Mouse (Mus musculus) heart, postnatal 14 days (tissue): ENCODE measurements around the gene Sec23ip. TPM values are rescaled to one million over a fixed set of nuclear protein-coding genes. Genes with fewer than 3 reads are reported as not detected.
A peak's percentile ranks its signal among the peaks of the same experiment; 100 is the strongest.

Source experiments
- DNase-seq, 2 experiments: peaks; one replicate each; pipeline ENCODE4 v3.0.0; 2021 to 2022
- intact Hi-C: fragments of 180-260 bp; cut with DNase I; formaldehyde crosslinking; loops from one replicate; pipeline ENCODE4 v1.15.1; 2025
- microRNA-seq, 2 experiments: library from miRNA; unstranded; fragments of <30 nt; microRNA quantifications; one replicate each; pipeline ENCODE4 v1.2.0; 2021 to 2022
- total RNA-seq, 2 experiments: library from RNA; stranded (reverse); gene quantifications; 2 replicates each; pipeline ENCODE4 v1.2.3; 2021

The Sec23ip gene
- total RNA-seq, 2 experiments from 2014 or later = 27.7 to 31.6 TPM

DNA sequence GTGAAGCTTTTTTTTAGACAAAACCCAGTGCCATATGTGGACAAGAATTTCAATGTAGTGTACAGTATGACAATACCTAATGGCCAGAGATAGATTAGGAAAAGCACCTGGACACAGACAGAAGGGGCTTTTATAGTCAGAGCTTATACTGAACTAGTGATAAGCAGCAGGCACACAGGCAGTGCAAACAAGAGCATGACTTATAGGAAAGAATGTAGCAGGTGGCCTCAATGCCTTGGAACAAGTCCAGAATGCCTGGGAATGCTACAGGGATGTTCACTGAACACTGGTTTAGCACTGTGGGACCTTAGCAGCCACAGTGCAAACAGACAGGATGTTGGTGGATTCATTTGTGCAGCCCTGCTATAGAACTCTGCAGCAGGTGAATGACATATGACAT is 22.0 kb downstream of the Sec23ip start:
- no peak for DNase-seq
- intact Hi-C loops = no loop called here

DNA sequence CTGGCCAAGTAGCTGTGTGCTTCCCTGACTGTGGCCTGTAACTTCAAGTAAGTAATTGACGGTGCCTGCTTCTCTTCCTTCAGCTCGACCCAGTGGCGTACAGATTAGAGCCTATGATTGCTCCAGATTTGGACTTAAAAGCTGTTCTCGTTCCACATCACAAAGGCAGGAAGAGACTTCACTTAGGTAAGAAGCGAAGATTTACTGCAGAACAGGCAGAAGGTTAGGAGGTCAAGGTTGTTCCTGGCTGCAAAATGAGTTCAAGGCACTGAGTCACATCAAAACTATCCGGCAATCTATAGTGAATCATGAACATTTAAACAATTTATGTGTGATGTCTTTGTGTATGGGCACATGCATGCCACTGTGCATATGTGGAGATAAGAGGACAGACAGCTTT is 32.5 kb downstream of the Sec23ip start:
- intact Hi-C loops = no loop called here
- no peak for DNase-seq

DNA sequence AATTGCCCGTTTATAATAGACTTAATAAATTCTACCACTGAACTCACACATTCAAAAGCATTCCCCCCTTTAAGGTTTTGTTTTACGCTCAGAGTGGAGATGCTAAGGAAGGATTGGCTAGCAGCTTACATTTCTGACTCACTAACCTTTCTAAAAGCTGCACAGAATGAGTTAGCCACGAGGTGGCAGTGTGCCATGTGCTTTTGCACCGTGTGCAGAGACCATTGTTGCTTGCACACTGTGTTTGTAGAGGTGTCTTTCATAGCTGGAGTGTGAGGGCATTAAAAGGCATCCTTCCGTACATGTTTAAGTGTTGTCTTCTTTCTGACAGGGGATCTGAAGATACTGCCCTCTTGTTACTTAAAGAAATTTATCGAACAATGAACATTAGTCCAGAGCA is 34.6 kb downstream of the Sec23ip start:
- intact Hi-C loops = no loop called here
- DNase-seq = peak; percentile 35 to 54

DNA sequence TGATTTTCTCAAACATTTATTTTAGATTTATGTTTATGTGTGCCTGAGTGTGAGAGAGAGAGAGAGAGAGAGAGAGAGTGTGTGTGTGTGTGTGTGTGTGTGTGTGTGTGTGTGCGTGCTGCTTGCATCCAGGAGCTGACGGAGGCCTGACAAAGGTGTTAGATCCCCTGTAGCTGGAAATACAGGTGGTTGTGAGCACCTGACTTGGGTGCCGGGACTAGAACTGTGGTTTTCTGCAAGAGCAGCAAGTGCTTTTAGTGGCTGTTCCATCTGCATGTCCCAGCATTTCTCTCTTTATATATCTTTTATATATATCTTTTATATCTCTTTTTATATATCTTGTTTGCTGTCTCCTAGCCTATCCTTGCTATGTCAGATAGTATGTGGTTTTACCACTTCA is 37.1 kb downstream of the Sec23ip start:
- intact Hi-C loops = no loop called here
- no peak for DNase-seq

DNA sequence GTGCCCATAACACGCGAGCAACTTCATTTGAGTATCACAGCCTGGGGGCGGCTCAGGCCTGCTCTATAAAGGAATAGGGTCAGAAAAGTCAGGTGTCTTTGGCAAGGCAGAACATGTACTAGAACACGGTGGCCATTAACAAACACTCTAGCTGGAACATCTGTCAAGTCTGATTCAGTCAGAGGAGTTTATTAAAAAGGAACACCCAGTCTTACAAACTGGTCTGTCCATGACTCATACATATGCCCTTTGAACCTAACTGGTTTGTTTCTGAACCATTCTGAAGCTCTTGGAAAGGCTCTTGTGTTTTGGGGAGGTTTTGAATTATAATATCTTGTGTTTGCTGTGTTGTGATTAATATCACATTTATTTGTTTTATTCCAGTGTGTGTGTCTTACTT is 45.3 kb downstream of the Sec23ip start:
- intact Hi-C loops = no loop called here
- no peak for DNase-seq

DNA sequence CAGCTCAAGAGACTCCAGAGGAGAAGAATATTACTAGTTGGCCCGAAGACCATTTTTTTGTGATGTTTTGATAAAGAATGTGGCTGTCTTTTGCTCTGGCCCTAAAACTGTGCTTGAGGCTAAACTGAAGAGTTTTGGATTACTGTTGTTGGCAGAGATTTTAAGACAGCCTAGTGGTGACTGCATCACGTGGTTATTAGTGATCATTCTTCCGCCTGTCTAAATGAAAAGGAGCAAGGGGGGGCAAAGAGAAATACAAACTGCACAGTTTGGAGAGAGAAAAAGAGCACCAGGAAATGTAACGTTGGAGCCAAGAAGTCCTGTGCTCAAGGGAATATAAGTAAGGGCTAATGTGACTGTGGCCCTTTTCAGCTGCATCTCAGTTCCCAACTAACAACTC is 48.7 kb downstream of the Sec23ip start:
- intact Hi-C loops = no loop called here
- no peak for DNase-seq

DNA sequence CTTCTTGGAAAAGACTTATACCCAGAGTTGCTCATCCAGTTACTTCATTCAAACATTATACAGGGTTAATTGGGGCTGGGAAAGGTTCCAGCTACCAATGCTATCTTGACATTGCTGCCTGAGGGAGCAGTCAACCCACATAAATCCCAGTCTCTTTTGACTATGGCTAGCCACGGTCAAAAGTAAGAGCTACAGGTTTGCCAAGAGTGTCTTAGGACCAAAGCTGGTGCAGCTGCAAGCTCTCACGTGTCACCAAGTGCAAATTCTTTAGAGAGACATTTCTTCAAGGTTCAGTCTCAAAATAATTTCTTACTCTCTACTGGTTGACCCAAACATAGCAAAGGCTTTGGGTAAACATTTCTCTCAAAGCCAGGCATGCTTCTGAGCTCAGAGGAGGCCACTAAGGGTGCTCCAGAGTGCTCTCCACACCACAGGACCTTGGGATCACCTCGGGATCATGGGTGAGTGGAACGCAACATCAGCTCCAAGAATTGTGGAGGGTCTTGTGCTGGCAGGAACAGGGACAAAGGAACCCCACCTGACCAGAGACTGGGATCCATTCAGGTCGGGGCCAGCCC is 80.3 kb downstream of the Sec23ip start:
- no peak for DNase-seq
- intact Hi-C loops = no loop called here

DNA sequence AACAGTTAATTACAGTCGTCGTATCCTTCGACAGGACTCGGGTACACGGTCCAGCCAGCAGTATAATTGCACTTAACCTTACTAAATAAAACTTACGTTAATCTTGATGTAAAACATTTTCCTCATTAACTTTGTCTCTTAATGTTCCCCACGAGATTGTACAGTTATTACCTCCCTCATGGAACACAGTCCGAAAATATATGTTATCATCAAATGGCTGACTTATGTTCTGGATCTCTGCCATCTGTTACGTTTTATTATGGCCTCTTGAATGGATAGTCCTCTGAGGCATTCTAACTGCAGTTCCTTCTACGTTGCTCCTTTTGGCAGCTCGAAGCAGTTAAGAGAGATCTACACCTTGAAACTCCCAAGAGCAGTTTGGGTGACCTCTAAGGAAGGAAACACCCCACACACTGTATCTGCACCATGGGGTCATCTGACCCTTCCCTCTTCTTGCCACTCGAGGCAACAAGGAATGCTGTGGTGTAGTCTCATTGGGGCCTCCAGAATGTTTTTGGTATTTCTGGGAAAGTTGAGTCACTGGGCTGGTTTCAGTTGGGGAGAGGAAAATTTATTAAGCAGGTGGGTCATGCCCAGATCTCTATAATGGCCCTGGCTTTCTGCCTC is 87.8 kb downstream of the Sec23ip start:
- intact Hi-C loops = no loop called here
- no peak for DNase-seq

DNA sequence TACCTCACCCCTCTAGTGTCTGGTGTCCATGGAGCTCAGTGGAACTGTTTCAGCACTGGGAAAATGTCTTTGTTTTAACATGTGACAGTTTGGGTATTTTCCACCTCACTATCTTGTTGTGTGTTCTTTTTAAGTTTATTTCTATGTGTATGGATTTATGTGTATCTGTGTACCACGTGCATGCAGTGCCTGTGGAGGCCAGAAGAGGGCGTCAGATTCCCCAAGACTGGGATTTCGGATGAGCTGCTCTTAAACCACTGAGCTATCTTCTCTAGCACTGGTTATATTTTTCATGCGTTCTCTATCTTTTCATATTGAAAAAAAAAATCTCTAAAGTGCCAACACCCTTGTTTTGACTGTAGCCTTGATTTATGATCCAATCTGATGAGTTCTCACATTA is 88.5 kb downstream of the Sec23ip start:
- intact Hi-C loops = no loop called here
- DNase-seq = no peak

Small RNAs within 50 kb of the gene (microRNA-seq; reads per million reads assigned to microRNA genes)
- 0 reads per million in 2 experiments for gene Gm25778

Other genes with a start within 250 kb of the Sec23ip start
- gene Bag3, start 221.3 kb upstream of the Sec23ip start, total RNA-seq = 100 to 1,000 TPM; 165 to 182 TPM
- gene Inpp5f, start 133.6 kb upstream of the Sec23ip start, total RNA-seq = 1 to 10 TPM; 6.4 to 7.1 TPM
- 10 to 100 TPM; 26.3 to 27.2 TPM for gene Mcmbp, start 4.4 kb upstream of the Sec23ip start, total RNA-seq